Mouse (Mus musculus) E14TG2a.4 (cell line): ENCODE data around the gene Sema5b.

Source experiments
- CTCF ChIP-seq: conservative IDR thresholded peaks from 2 replicates; pipeline ENCODE4 v1.5.1; 2014; ENCODE audit warnings: low read length
- POU5F1 ChIP-seq: IDR thresholded peaks from 2 replicates; pipeline ENCODE4 v1.6.1; 2014; ENCODE audit warnings: low read length, borderline replicate concordance

- TF ChIP-seq CTCF (no peak), POU5F1 (no peak)
These were observed 42.7 kb downstream of the Sema5b start for GRCm38 (mm10) chr16:35583551-35584080.
